Mouse (Mus musculus) erythroblast, embryonic 14.5 days (primary cell): ENCODE data around the gene Il10rb.

Experiments
- GATA1 ChIP-seq: IDR thresholded peaks from 2 replicates; pipeline ENCODE4 v1.6.1; 2012; ENCODE audit warnings: low read length, inconsistent platforms, mixed read lengths
- TAL1 ChIP-seq: IDR thresholded peaks from 3 replicates; pipeline ENCODE4 v1.6.1; 2012; ENCODE audit warnings: low read length, inconsistent platforms, mixed read lengths

DNA sequence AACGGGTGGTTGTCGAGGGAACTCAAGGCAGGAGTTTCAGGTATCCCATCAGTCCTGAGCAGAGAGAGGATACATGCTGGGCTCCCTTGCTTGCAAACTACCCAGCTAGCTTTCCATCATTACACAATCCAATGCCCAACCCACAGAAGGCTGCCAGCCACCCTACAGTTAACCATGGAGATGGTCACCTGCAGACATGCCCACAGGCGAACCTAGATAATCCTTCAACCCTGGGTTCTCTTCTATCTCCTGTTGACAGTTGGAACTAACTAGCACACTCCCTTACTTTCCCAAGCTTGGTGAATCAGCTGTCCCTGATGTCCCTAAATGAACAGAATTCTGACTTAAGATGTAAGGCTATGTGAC, 18.9 kb upstream of the Il10rb start:
- TF ChIP-seq TAL1 (no peak), GATA1 (no peak)
